Mouse (Mus musculus) megakaryocyte-erythroid progenitor cell, adult 5-6 weeks (primary cell): ENCODE measurements around the gene Mc3r. TPM values are rescaled to one million over a fixed set of nuclear protein-coding genes. Genes with fewer than 3 reads are reported as not detected.

Source experiments
- ATAC-seq: replicated peaks from 2 replicates; pipeline ENCODE4 v1.8.0; 2016; ENCODE audit warnings: mild to moderate bottlenecking, inconsistent platforms; ENCODE audit not compliant: severe bottlenecking, poor library complexity, low FRiP score, low TSS enrichment
- total RNA-seq, 2 experiments: library from RNA; stranded (forward) in 1 of 2; stranded (reverse) in 1 of 2; fragments of 200-1000, 215-1000 nt in 1 of 2; fragments of >200 nt in 1 of 2; fragmentation: Nextera tagmentation in 1 of 2; gene quantifications; 2 replicates each; pipeline ENCODE4 v1.2.3; 2014 to 2017

The Mc3r gene
- total RNA-seq, 2 experiments from 2014 or later, result not detected

DNA sequence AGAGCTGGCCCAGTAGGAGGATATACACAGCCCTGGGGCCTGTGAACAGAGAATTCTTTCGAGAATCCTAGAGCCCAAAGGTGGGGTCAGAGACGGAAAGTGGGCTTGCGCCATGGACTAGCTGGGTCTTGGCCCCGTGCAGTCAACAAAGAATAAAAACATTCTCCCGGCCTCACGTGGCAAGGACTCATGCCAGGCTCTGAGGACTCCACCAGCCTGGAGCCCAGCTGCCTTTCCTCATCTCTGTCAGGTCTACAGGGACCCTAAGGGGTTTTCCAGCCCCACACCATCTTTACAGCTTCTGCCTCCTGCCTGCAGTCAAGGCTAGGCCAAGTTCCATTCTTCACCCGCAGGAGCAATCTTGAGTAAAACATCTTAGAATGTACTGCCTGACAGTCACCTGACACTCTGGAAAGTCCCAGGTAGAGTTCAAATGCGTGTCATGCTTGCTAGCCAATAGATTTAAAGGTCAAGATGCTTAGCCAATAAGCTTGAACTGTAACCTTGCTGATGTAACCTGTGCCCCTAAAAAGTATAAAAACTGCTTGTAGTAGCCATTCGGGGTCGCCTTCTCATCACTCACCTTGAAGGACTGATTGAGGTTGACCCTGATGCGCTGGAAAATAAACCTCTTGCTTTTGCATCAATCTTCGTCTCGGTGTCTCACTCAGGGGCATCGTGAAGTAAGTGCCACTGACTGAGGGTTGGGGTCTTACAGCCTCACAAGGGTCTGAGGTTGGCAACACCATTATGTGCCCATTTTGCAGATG lies 43.6 kb downstream of the Mc3r start:
- no peak for ATAC-seq

DNA sequence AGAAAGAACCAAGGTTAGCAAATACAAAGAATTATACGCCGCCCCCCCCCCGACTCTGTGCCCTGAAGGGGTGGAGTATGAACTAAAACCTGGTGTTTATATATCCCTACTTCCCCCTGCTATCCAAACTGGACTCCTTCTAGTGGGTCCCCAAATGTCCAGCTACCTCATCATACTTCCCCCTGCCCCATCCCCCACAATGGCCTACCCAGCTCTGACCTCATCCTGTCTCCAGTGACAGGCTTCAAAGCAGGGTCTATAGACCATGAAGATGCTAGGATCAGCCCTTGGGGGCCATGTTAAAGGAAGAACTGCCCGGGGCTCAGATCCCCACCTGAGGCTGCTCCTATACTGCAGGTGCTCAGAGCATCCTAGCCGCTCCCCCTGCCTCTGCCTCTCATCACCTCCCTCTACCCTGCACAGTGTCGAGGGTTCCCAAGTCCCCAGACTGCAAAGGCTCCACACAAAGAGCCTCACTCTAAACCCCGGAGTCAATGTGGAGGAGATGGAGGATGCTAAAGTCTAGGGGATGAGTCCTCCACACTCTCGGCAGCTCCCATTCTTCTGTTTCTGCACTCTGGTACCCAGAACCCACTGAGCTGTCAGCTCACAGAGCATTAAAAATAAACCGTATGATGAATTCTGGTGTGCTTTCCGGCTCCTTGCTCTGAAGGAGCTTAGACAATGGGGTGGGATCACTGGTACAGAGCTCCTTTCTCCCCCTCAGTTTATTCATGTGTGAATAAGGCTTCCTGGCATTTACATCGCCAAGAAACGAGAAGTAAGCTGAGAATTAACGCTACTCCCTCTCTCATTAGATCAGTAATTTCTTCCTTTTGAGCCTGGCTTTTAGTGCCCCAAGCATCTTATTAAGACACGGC lies 44.5 kb downstream of the Mc3r start:
- no peak for ATAC-seq

DNA sequence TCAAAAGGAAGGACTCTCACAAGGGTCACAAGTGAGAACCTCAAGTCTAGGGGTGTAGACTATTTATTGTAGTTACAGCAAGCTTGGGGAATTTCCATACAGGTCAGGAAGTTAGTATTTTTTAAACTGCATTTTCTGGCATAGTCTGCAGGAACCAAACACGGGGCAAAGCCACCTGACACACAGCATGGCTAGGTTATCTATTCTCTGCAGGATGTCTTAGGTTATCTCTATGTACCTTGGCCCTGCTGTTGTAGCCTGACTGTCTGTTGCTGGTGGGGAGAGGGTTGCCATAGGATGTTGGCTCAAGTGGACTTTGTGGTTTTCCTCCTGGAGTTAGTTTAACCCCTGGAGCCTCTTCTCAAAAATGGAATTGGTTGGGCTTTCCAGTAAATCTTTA lies 49.8 kb downstream of the Mc3r start:
- no peak for ATAC-seq

DNA sequence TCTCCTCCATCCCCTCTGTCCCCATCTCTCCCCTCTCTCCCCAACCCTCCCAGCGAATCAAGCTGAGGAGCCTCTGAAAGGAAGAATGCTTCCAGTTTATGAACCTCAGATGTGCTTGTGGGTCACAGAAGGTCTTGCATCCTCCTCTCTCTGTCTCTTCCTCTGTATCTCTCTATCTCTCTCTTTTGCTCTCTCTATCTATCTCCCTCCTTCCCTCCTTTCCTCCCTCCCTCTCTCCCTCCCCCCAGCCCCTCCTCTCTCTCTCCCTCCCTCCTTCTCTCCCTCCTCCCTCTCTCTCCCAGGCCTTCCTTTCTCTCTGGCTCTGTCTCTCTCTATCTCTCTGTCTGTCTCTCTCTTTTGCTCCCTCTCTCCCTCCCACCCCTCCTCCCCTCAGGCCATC lies 50.2 kb downstream of the Mc3r start:
- no peak for ATAC-seq

DNA sequence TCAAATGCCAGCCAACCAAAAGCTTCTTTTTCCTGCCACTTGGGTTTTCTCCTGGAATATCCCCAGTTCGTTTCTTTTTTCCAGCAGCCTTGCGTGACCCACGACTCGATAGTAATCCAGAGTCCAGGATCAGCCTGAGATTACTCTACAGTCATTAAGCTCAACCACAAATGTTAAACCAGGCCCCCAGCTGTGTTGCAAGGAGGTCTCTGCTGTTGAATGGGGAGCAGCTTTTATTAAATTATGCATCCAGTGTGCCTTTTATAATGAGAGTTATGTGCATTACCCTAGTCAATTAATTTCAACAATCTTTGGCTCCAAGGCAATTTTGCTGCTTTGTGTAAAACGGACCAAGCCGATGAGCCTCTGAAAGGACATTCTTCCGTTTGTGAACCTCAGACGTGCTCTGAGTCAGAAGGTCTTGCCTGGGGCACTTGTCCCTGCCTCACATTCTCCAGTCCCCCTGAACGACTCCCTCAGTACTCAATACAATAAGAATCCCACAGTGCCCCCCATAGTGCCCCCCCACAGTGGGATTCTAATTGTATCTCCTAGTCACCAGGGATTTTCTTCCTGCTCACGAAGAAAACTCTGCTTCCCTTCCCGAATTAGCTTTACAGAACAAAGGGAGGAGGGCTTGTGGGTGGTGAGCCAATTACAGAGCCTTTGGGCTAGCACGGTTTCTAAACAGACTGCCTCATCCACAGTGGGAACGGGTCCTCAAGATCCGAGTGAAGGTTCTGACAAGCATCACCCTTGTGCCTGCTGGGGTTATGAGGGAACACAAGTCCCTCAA lies 51.0 kb downstream of the Mc3r start:
- ATAC-seq, result no peak

Other genes with a start within 250 kb of the Mc3r start
- not detected in 2 replicates for gene Cbln4, start 205.0 kb upstream of the Mc3r start, total RNA-seq (2014; fragmentation: Nextera tagmentation)
- gene Cbln4, start 205.0 kb upstream of the Mc3r start, total RNA-seq (2017), result not detected in 2 replicates
- gene Fam210b, start 97.1 kb downstream of the Mc3r start, total RNA-seq (2014; fragmentation: Nextera tagmentation), result 13.8 and 14.4 TPM in 2 replicates
- gene Fam210b, start 97.1 kb downstream of the Mc3r start, total RNA-seq (2017), result 5.2 and 8.7 TPM in 2 replicates
- gene Aurka, start 122.0 kb downstream of the Mc3r start, total RNA-seq (2014; fragmentation: Nextera tagmentation), result 42.7 and 47.4 TPM in 2 replicates
- 43.9 and 73.8 TPM in 2 replicates for gene Aurka, start 122.0 kb downstream of the Mc3r start, total RNA-seq (2017)
- gene Cstf1, start 122.2 kb downstream of the Mc3r start, total RNA-seq (2014; fragmentation: Nextera tagmentation), result 25.8 and 32.3 TPM in 2 replicates
- gene Cstf1, start 122.2 kb downstream of the Mc3r start, total RNA-seq (2017), result 35.5 and 41.8 TPM in 2 replicates
- gene Cass4, start 145.3 kb downstream of the Mc3r start, total RNA-seq (2014; fragmentation: Nextera tagmentation), result 0.89 TPM in 1 of 2 replicates, not detected in the other
- gene Cass4, start 145.3 kb downstream of the Mc3r start, total RNA-seq (2017), result not detected in 2 replicates
- gene Rtf2, start 192.1 kb downstream of the Mc3r start, total RNA-seq (2014; fragmentation: Nextera tagmentation), result 38.0 and 65.7 TPM in 2 replicates
- gene Rtf2, start 192.1 kb downstream of the Mc3r start, total RNA-seq (2017), result 132 and 179 TPM in 2 replicates
- gene Gcnt7, start 210.1 kb downstream of the Mc3r start, total RNA-seq (2014; fragmentation: Nextera tagmentation), result not detected in 2 replicates
- gene Gcnt7, start 210.1 kb downstream of the Mc3r start, total RNA-seq (2017), result not detected in 2 replicates
- gene Fam209, start 224.0 kb downstream of the Mc3r start, total RNA-seq (2014; fragmentation: Nextera tagmentation), result 2.8 TPM in 1 of 2 replicates, not detected in the other
- gene Fam209, start 224.0 kb downstream of the Mc3r start, total RNA-seq (2017), result 0.95 and 6.7 TPM in 2 replicates